Mouse (Mus musculus): ENCODE measurements around the gene Rab42. TPM values are rescaled to one million over a fixed set of nuclear protein-coding genes. Genes with fewer than 3 reads are reported as not detected.

Rab42 gene
- total RNA-seq (2023): 1 to 10 TPM in 1 of 2 experiments, not detected in 1; 1.2 TPM

GRCm38 (mm10) chr4:132302939-132303479 lies at the start of gene Rab42:
Rab42 (minus strand) TSS chr4:132303385.

DNA sequence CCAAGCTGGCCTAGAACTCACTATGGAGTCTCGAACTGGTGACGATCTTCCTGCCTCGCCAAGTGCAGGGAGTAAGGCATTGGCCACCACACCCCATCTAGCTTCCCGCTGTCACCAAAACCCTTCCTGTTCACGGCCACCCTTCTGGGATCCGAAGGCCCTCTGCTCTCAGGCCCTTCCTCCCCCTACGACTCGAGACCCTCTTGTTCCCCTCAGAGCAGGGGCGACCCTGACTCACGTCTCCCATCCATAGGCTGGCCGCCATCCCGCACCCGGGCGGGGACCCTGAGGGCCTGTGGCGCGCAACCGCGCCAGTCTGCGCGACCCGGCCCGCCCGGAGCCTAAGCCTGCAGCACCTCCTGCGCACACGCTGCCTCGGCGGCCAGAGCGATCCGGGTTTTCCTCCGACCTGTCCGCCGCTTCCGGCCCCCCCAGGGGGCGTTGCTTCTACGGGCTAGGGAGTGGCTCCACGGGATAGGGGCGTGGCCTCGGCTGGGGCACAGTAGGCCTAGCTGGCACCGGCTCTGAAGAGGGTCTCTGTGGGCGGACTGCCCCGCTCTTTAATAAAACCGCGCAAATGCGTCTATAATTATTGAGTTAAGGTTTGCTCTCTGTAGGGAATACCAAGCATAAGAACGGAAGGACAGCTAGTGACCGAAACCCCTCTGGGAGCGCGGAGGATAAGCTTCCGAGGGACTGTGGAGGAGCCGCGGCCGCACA lies 26.1 kb upstream of the Rab42 start, which contains the start of gene Trnau1ap:
TSS of gene Trnau1ap (minus strand) at position 424 of the 720 bp plus-strand sequence.

GRCm38 (mm10) chr4:132274156-132274862 lies 28.9 kb downstream of the Rab42 start, which contains the start of gene Taf12:
Taf12 (plus strand) TSS chr4:132274375.

DNA sequence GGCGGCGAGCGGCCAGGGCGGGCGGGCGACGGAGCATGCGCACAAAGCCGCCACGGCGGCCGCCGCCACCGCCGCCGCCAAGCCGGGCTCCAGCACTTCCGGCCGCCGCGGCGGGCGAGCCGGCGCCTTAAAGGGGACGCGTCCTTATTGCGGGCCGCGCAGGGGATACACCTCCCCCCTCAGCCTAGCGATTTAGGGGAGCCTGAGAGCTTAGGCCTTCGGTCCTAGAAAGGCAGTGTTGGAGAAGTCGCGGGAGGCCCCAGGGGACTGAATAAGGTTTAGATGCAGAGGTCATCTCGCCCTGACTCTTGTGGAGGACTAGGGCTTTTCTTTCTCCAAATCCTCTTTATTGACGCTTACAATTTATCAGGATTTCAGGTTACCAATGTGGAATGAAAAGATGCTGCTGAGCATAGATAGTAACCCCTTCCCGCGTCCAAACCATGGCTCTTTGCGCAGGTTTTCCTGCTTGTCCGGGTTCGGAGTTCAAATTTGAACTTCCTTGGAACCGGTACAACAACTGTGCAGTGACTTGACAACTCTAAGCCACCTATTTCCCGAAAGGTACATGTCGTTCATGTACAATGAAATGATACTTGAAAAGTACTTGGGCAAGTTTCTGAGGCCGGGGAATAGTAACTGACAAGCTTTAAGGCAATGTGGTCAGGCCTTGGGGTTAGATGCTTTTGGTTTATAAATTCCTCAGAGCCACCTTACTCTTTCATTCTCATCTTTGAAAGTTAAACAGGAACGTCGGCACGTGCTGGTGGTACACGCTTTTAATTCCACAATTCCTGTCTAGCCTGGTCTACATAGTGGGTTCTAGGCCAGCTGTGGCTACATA lies 41.4 kb downstream of the Rab42 start, which contains the start of gene Gmeb1:
TSS of gene Gmeb1 (minus strand) at position 89 of the 844 bp plus-strand sequence.

Other genes with a start within 250 kb of the Rab42 start
- 1 to 10 TPM in 1 of 2 experiments, under 1 TPM in 1; 0.76 to 1.1 TPM for gene Gm10300, start 228.7 kb downstream of the Rab42 start, total RNA-seq (2023)
- 10 to 100 TPM; 81.5 to 88.9 TPM for gene Epb41, start 228.1 kb downstream of the Rab42 start, total RNA-seq (2023)
- gene Oprd1, start 158.9 kb downstream of the Rab42 start, total RNA-seq (2023): not detected
- gene Ythdf2, start 91.1 kb downstream of the Rab42 start, total RNA-seq (2023): 10 to 100 TPM; 62.6 to 62.9 TPM
- gene Gmeb1, start 41.8 kb downstream of the Rab42 start, total RNA-seq (2023): 10 to 100 TPM; 28.9 TPM
- 10 to 100 TPM; 26.9 to 28.2 TPM for gene Taf12, start 29.0 kb downstream of the Rab42 start, total RNA-seq (2023)
- gene Trnau1ap, start 26.2 kb upstream of the Rab42 start, total RNA-seq (2023): 10 to 100 TPM; 35.1 to 35.6 TPM
- 10 to 100 TPM; 25.6 to 26.3 TPM for gene Rcc1, start 50.2 kb upstream of the Rab42 start, total RNA-seq (2023)
- gene Phactr4, start 119.1 kb upstream of the Rab42 start, total RNA-seq (2023): 10 to 100 TPM; 31.4 to 34.2 TPM
- gene Med18, start 160.5 kb upstream of the Rab42 start, total RNA-seq (2023): 1 to 10 TPM; 6.5 to 6.8 TPM
- gene Sesn2, start 207.1 kb upstream of the Rab42 start, total RNA-seq (2023): 10 to 100 TPM; 23.1 to 25.2 TPM
- gene Atpif1, start 230.3 kb upstream of the Rab42 start, total RNA-seq (2023): 100 to 1,000 TPM; 109 to 112 TPM
- 100 to 1,000 TPM in 1 of 2 experiments, 10 to 100 TPM in 1; 73.4 to 104 TPM for gene Dnajc8, start 232.2 kb upstream of the Rab42 start, total RNA-seq (2023)

Measured in monocyte, adult 59 days (primary cell).